Mouse (Mus musculus): Measurements from ENCODE around the gene Ddi2. TPM values are rescaled to one million over a fixed set of nuclear protein-coding genes. Genes with fewer than 3 reads are reported as not detected.

Gene Ddi2
- polyA plus RNA-seq, 2 experiments: 18.5 to 22.1 TPM

DNA sequence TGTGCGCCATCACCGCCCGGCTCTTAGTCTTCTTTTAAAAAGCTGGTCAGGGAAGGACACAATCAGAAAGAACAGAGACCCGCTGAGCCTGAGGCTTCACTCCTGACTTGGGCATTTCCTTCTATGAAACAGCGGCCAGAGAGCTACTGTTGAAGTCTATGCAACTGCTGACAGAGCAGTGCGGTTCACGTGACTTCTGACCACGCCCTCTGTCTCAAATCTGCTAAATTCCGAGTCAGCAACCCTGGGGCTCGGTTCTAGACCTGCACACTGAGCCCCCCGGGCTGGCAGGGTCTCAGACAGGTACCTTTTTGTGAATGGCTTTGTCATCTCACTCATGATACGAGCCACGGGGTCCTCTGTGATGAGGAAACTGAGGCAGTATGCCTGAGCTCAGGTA lies 50.9 kb downstream of the Ddi2 start:
- ATAC-seq (ENCODE audit: low FRiP score, low read depth): no peak
- Histone ChIP-seq H3K27ac (replicated peaks; ENCODE audit: low read depth, low read length) (no peak overlapping the region), H3K9ac (ENCODE audit: low read depth, low read length, severe bottlenecking) (no peak overlapping the region), H3K4me1 (ENCODE audit: control insufficient read depth, insufficient read depth, low read length) (no peaks in the 10 kb centered on the region), H3K36me3 (ENCODE audit: control insufficient read depth, insufficient read depth, low read length) (no peaks in the 10 kb centered on the region), H3K9me3 (ENCODE audit: control insufficient read depth, low read length) (no peaks in the 10 kb centered on the region), H3K4me2 (replicated peaks; ENCODE audit: low read depth, low read length, severe bottlenecking) (no peak overlapping the region), H3K27me3 (ENCODE audit: control insufficient read depth, insufficient read depth, low read length) (no peaks in the 10 kb centered on the region), H3K4me3 (replicated peaks; ENCODE audit: low read length) (no peak overlapping the region)
- WGBS: 77% methylated on average over 13 of the region's 13 CpGs
- no peak for DNase-seq (ENCODE audit: low spot score)
- TF ChIP-seq POLR2A (IDR thresholded peaks at IDR 0.05; ENCODE audit: borderline replicate concordance, extremely low read depth, insufficient read depth, insufficient read length): no peak

DNA sequence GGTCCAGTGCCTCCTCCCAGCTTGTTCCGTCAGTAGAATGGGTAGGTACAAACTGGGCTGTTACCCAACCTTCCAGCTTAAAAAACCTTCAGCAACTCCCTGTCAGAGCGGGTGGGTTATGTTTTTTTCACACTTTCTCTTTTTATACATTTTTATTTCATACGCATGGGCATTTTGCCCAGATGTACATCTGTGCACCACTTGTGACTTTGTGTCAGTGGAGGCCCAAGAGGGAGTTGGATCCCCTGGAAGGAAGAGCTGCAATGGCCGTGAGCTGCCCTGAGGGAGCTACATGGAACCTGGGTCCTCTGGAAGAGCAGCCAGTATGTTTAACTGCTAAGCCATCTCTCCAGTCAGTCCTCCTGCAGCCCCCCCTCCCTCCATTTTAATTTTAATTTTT lies 51.8 kb downstream of the Ddi2 start:
- Histone ChIP-seq H3K4me3 (replicated peaks; ENCODE audit: low read length) (no peak overlapping the region), H3K4me1 (ENCODE audit: control insufficient read depth, insufficient read depth, low read length) (no peaks in the 10 kb centered on the region), H3K9ac (ENCODE audit: low read depth, low read length, severe bottlenecking) (0 out of 2 replicates have a peak overlapping the region, but pooled peaks have one; percentile 21), H3K4me2 (replicated peaks; ENCODE audit: low read depth, low read length, severe bottlenecking) (no peak overlapping the region), H3K27ac (replicated peaks; ENCODE audit: low read depth, low read length) (no peak overlapping the region), H3K36me3 (ENCODE audit: control insufficient read depth, insufficient read depth, low read length) (no peaks in the 10 kb centered on the region), H3K9me3 (ENCODE audit: control insufficient read depth, low read length) (no peaks in the 10 kb centered on the region), H3K27me3 (ENCODE audit: control insufficient read depth, insufficient read depth, low read length) (no peaks in the 10 kb centered on the region)
- DNase-seq (ENCODE audit: low spot score) (peak; percentile 20), ATAC-seq (ENCODE audit: low FRiP score, low read depth) (no peak)
- 64% methylated on average over 4 of the region's 4 CpGs for WGBS
- TF ChIP-seq POLR2A (IDR thresholded peaks at IDR 0.05; ENCODE audit: borderline replicate concordance, extremely low read depth, insufficient read depth, insufficient read length): no peak

DNA sequence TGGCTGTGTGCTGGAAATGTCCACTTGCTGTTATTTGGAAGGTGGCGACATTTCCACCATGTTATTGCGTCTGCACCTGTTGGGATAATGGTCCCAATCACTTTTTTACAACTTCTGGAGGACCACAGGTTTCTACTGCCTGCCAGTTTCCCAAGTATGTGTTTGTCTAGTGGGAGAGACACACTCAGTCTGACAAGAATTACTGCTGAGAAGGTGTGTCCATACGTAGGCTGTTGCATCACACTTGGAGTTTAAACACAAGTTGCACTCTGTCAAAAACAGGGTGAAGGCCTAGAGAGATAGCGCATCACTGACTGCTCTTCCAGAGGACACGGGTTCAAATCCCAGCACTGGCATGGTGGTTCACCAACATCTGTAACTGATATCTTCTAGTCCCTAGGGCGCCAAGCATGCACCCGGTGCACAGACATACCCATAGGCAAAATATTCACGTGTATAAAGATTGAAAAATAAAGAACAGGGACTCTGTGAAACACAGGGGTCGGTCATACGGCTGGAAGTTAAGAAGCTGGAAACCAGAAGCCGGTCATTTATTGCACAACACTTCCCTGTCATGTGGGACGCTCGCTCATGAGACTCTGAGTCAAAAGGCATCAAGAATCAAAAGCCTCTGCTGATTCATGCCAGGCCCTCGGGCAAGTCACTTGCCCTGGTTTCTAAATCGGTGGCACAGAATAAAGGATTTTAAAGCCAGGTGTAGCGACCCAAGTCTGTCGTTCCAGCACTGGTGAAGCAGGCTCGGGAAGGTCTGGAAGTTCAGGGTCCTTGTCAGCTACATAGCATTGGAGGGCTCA lies 53.1 kb downstream of the Ddi2 start:
- H3K27ac ChIP-seq (replicated peaks; ENCODE audit: low read depth, low read length): no peak overlapping the region
- no peak overlapping the region for H3K4me2 ChIP-seq (replicated peaks; ENCODE audit: low read depth, low read length, severe bottlenecking)
- DNase-seq (ENCODE audit: low spot score): no peak
- no peak for ATAC-seq (ENCODE audit: low FRiP score, low read depth)
- 69% methylated on average over 18 of the region's 18 CpGs for WGBS
- no peak overlapping the region for H3K4me3 ChIP-seq (replicated peaks; ENCODE audit: low read length)
- no peaks in the 10 kb centered on the region for H3K27me3 ChIP-seq (ENCODE audit: control insufficient read depth, insufficient read depth, low read length)
- H3K4me1 ChIP-seq (ENCODE audit: control insufficient read depth, insufficient read depth, low read length): no peaks in the 10 kb centered on the region
- no peaks in the 10 kb centered on the region for H3K36me3 ChIP-seq (ENCODE audit: control insufficient read depth, insufficient read depth, low read length)
- no peaks in the 10 kb centered on the region for H3K9me3 ChIP-seq (ENCODE audit: control insufficient read depth, low read length)
- H3K9ac ChIP-seq (ENCODE audit: low read depth, low read length, severe bottlenecking): no peak overlapping the region
- no peak for TF ChIP-seq POLR2A (IDR thresholded peaks at IDR 0.05; ENCODE audit: borderline replicate concordance, extremely low read depth, insufficient read depth, insufficient read length)

DNA sequence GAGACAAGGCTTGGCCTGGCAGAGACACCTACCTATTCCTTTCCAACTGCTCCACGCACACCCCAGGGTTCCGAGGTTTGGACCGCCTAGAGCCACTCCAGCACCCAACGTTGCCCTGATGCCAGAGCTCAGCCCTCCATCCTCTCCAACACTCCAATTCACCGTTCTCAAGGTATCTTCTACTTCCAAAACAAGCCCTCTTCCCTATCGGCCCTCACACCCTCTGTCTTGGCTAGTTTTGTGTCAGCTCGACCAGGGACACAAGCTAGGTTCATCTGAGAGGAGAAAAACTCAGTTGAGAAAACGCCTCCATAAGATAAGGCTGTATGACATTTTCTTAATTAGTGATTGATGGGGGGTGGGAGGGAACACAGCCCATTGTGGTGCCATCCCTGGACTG lies 58.4 kb downstream of the Ddi2 start, which contains the start of gene Plekhm2:
Gene Plekhm2 (minus strand): TSS at position 101 of the 400 bp plus-strand sequence.
- no peak for TF ChIP-seq POLR2A (IDR thresholded peaks at IDR 0.05; ENCODE audit: borderline replicate concordance, extremely low read depth, insufficient read depth, insufficient read length)
- Histone ChIP-seq H3K4me3 (replicated peaks; ENCODE audit: low read length) (peak within 1 kb of the TSS; percentile 82), H3K9ac (ENCODE audit: low read depth, low read length, severe bottlenecking) (peak within 1 kb of the TSS; percentile 91), H3K9me3 (ENCODE audit: control insufficient read depth, low read length) (no peaks in the 10 kb centered on the region), H3K4me1 (ENCODE audit: control insufficient read depth, insufficient read depth, low read length) (peaks cover 8% of the 10 kb centered on the region), H3K27ac (replicated peaks; ENCODE audit: low read depth, low read length) (peak within 1 kb of the TSS; percentile 75), H3K27me3 (ENCODE audit: control insufficient read depth, insufficient read depth, low read length) (no peaks in the 10 kb centered on the region), H3K4me2 (replicated peaks; ENCODE audit: low read depth, low read length, severe bottlenecking) (peak within 1 kb of the TSS; percentile 90), H3K36me3 (ENCODE audit: control insufficient read depth, insufficient read depth, low read length) (peaks cover 16% of the 10 kb centered on the region)
- ATAC-seq (ENCODE audit: low FRiP score, low read depth) (no peak), DNase-seq (ENCODE audit: low spot score) (no peak)
- WGBS: 66% methylated on average over 8 of the region's 8 CpGs

DNA sequence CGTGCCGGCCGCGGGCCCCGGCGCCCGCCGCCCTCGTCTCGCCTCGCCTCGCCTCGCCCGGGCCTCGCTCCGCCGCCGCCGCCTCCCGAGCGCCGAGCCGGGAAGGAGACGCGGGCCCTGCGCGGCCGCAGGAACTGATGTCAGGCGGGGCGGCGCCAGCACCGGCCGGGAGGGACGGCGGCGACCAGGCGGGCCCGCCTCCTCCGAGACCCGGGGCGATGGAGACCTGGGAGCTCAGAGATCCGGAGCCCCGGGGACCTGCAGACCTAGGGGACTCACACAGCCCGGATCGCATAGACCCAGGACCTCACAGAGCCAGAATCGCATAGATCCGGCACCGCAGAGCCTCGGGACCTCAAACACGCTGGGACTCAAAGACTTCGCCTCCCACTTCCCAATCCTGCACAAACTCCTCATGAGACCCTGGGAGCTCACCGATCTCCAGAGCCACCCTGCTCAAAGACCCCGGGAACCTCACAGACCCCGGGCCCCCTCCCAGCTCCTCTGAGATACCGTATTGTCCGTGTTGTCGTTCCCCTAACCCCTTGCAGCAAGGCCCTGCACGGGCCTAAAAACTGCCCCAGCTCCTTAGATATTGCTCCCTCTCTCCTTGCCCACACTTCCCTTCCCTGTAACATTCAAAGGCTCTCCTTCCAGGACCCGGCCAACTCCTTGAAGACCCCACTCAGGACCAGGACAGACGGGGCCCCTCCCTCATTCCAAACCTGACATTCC lies 59.0 kb downstream of the Ddi2 start:
- DNase-seq (ENCODE audit: low spot score) (peak; percentile 56), ATAC-seq (ENCODE audit: low FRiP score, low read depth) (peak; percentile 89)
- Histone ChIP-seq H3K9ac (ENCODE audit: low read depth, low read length, severe bottlenecking) (peak overlapping the region; percentile 91), H3K36me3 (ENCODE audit: control insufficient read depth, insufficient read depth, low read length) (peaks cover 19% of the 10 kb centered on the region), H3K9me3 (ENCODE audit: control insufficient read depth, low read length) (no peaks in the 10 kb centered on the region), H3K27ac (replicated peaks; ENCODE audit: low read depth, low read length) (peak overlapping the region; percentile 75), H3K4me2 (replicated peaks; ENCODE audit: low read depth, low read length, severe bottlenecking) (peak overlapping the region; percentile 90), H3K4me3 (replicated peaks; ENCODE audit: low read length) (peak overlapping the region; percentile 82), H3K4me1 (ENCODE audit: control insufficient read depth, insufficient read depth, low read length) (peaks cover 8% of the 10 kb centered on the region), H3K27me3 (ENCODE audit: control insufficient read depth, insufficient read depth, low read length) (no peaks in the 10 kb centered on the region)
- under 1% methylated on average over 34 of the region's 60 CpGs for WGBS
- 0 out of 2 replicates have a peak, but pooled peaks have one; percentile 36 for TF ChIP-seq POLR2A (IDR thresholded peaks at IDR 0.05; ENCODE audit: borderline replicate concordance, extremely low read depth, insufficient read depth, insufficient read length)
